Mouse (Mus musculus) heart, embryonic 14.5 days (tissue): ENCODE measurements around the gene Tmem63c. TPM values are rescaled to one million over a fixed set of nuclear protein-coding genes. Genes with fewer than 3 reads are reported as not detected.

Source experiments
- ATAC-seq: fragments of 200-750 bp; cut with Nextera tagmentation; 2 replicates; pipeline ENCODE4 v1.8.0; 2017; ENCODE audit warnings: low read depth, moderate TSS enrichment; ENCODE audit not compliant: insufficient number of reproducible peaks, insufficient read depth, low FRiP score
- H3K27ac ChIP-seq, 2 experiments: fragments of 200-500 bp in 1 of 2; fragments of 300-500 bp in 1 of 2; sonication (generic) in 1 of 2; replicated peaks in 1 of 2; 2 replicates each; pipeline ENCODE4 v1.5.1; 2012 to 2014; ENCODE audit warnings: low read depth in 2 of 2, low read length in 2 of 2, control low read depth in 1 of 2, mild to moderate bottlenecking in 1 of 2, mixed read lengths in 1 of 2; ENCODE audit not compliant: control insufficient read depth in 1 of 2, insufficient read depth in 1 of 2
- H3K27me3 ChIP-seq: fragments of 300-500 bp; sonication (generic); 2 replicates; pipeline ENCODE4 v1.6.1; 2014; ENCODE audit warnings: mild to moderate bottlenecking, low read length, control low read depth; ENCODE audit not compliant: control insufficient read depth, insufficient read depth
- H3K36me3 ChIP-seq: fragments of 300-500 bp; sonication (generic); 2 replicates; pipeline ENCODE4 v1.6.1; 2014; ENCODE audit warnings: mild to moderate bottlenecking, control low read depth, low read length, mixed read lengths; ENCODE audit not compliant: control insufficient read depth, insufficient read depth
- H3K4me1 ChIP-seq, 2 experiments: fragments of 200-500 bp in 1 of 2; fragments of 300-500 bp in 1 of 2; sonication (generic) in 1 of 2; 2 replicates each; pipeline ENCODE4 v1.6.1; 2012 to 2014; ENCODE audit warnings: low read length in 2 of 2, control low read depth in 1 of 2, mixed read lengths in 1 of 2; ENCODE audit not compliant: control insufficient read depth in 2 of 2, insufficient read depth in 2 of 2
- H3K4me2 ChIP-seq: fragments of 300-500 bp; sonication (generic); 2 replicates; pipeline ENCODE4 v1.6.1; 2014; ENCODE audit warnings: mild to moderate bottlenecking, low read length
- H3K4me3 ChIP-seq, 2 experiments: fragments of 200-500 bp in 1 of 2; fragments of 300-500 bp in 1 of 2; sonication (generic) in 1 of 2; 2 replicates each; pipeline ENCODE4 v1.5.1; 2012 to 2014; ENCODE audit warnings: low read length in 2 of 2, mild to moderate bottlenecking in 2 of 2, control low read depth in 1 of 2, low read depth in 1 of 2, moderate library complexity in 1 of 2; ENCODE audit not compliant: control insufficient read depth in 1 of 2, insufficient read depth in 1 of 2
- H3K9ac ChIP-seq: fragments of 300-500 bp; sonication (generic); 2 replicates; pipeline ENCODE4 v1.6.1; 2014; ENCODE audit warnings: mild to moderate bottlenecking, low read length
- H3K9me3 ChIP-seq: fragments of 300-500 bp; sonication (generic); 2 replicates; pipeline ENCODE4 v1.6.1; 2016; ENCODE audit warnings: low read length, control low read depth; ENCODE audit not compliant: control insufficient read depth
- WGBS: fragments of 180-500 bp; shearing (Covaris S2); extraction: QIAGEN DNeasy Blood & Tissue Kit; methylation state at CpG from one replicate; pipeline ENCODE4 v1.1.7; 2014; 5-methylcytosine and 5-hydroxymethylcytosine counted together
- polyA plus RNA-seq: library from polyadenylated mRNA; unstranded; fragments of >200 nt; fragmentation: Nextera tagmentation; extraction: Ambion mirVana; gene quantifications from 2 replicates; pipeline ENCODE4 v1.2.1, GENCODE M21; 2014

Tmem63c gene
- polyA plus RNA-seq, 1 experiment from 2014 or later, result 0.35 TPM

DNA sequence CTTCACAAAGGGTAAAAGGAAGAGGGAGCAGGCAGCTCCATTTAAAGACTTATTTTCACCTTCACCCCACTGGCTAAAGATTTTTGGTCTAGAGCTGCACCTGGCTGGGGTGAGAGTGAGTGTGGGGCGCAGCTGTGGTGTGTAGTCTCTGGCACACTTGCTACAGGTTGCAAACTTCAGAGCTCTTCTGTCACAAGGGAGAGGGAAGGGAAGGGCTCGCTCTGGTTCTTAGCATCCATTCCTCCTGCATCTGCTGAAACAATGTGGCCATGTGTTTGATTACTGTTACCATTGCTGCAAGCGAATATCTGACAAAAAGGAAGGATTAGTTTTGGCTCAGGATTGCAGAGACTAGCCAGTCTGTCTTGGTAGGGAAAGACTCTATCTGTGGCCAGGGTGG lies 2.3 kb downstream of the Tmem63c start:
- Histone ChIP-seq H3K9ac (no peak overlapping the region), H3K27me3 (peaks cover 35% of the 10 kb centered on the region), H3K4me3 (no peak overlapping the region), H3K4me2 (no peak overlapping the region), H3K9me3 (no peaks in the 10 kb centered on the region), H3K36me3 (no peaks in the 10 kb centered on the region), H3K27ac (no peak overlapping the region), H3K4me1 (peaks cover 3 to 8% of the 10 kb centered on the region in 2 experiments; a peak in 3 of 4 replicates)
- no peak for ATAC-seq
- WGBS, result 80% methylated on average over 3 of the region's 3 CpGs

DNA sequence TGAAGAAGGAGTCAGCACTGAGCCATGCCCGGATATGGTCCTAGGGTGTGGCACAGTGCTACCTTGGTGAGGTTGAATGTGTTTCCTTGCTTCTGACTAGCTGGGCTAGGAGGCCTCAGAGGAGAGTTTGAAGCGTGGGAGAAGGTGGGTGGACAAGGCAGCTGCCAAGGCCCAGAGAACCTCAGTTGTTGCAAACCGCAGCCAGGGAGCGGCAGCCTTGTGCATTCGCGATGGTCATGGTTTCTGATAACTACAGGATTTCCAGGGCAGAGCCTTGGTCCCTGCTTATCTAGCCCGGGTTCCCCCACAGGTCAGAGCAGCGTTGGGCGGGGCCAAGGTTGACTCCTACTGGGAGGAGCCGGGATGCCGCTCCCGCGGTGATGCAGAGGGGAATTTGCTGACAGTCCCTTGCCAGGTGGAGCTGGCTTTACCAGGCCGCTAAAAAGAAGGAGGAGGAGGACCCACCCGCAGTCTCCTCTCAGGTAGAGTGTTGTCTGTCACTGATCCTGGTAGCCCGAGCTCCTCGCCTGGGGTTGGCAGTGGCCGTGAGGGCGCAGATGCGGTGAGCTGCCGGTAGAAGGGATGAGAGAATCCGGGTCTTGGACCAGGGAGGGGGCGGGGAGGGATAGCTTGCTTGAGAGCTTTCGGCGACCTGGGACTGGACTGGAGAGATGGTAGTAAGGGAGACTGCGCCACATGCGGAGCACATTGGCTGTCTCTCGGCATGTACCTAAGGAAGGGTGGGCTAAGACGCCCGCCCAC lies 5.2 kb downstream of the Tmem63c start:
- Histone ChIP-seq H3K9ac (no peak overlapping the region), H3K9me3 (no peaks in the 10 kb centered on the region), H3K27ac (no peak overlapping the region), H3K27me3 (peaks cover 37% of the 10 kb centered on the region), H3K4me1 (peaks cover 9% of the 10 kb centered on the region in 2 experiments), H3K36me3 (no peaks in the 10 kb centered on the region), H3K4me2 (peak overlapping the region; percentile 47), H3K4me3 (0 out of 4 replicates have a peak overlapping the region, but pooled peaks of 1 of the 2 experiments have one; percentile 6)
- ATAC-seq, result no peak
- WGBS, result 3% methylated on average over 30 of the region's 30 CpGs

- Histone ChIP-seq H3K36me3 (no peaks in the 10 kb centered on the region), H3K4me2 (peak overlapping the region; percentile 47; the same call in 1 of the 2 replicates), H3K27ac (no peak overlapping the region), H3K9me3 (no peaks in the 10 kb centered on the region), H3K9ac (no peak overlapping the region), H3K4me1 (peaks cover 9 to 11% of the 10 kb centered on the region in 2 experiments), H3K27me3 (peaks cover 37% of the 10 kb centered on the region), H3K4me3 (no peak overlapping the region)
- ATAC-seq, result no peak
- WGBS, result 11% methylated on average over 8 of the region's 8 CpGs
Measured at GRCm38 (mm10) chr12:87026871-87027240, 5.7 kb downstream of the Tmem63c start.

GRCm38 (mm10) chr12:87027391-87027790 lies 6.3 kb downstream of the Tmem63c start:
- H3K36me3 ChIP-seq, result no peaks in the 10 kb centered on the region
- H3K4me3 ChIP-seq, result no peak overlapping the region
- ATAC-seq, result no peak
- 41% methylated on average over 5 of the region's 5 CpGs for WGBS
- H3K4me1 ChIP-seq, result peaks cover 9 to 11% of the 10 kb centered on the region in 2 experiments
- H3K9me3 ChIP-seq, result no peaks in the 10 kb centered on the region
- H3K27ac ChIP-seq, result no peak overlapping the region
- no peak overlapping the region for H3K4me2 ChIP-seq
- H3K27me3 ChIP-seq, result peaks cover 37% of the 10 kb centered on the region
- H3K9ac ChIP-seq, result no peak overlapping the region

GRCm38 (mm10) chr12:87028068-87028467 lies 6.9 kb downstream of the Tmem63c start:
- Histone ChIP-seq H3K36me3 (no peaks in the 10 kb centered on the region), H3K9me3 (no peaks in the 10 kb centered on the region), H3K4me2 (no peak overlapping the region), H3K4me3 (no peak overlapping the region), H3K27me3 (peaks cover 37% of the 10 kb centered on the region), H3K27ac (no peak overlapping the region), H3K9ac (no peak overlapping the region), H3K4me1 (peaks cover 9 to 11% of the 10 kb centered on the region in 2 experiments)
- WGBS, result 59% methylated on average over 2 of the region's 2 CpGs
- no peak for ATAC-seq

- Histone ChIP-seq H3K27ac (no peak overlapping the region), H3K9me3 (no peaks in the 10 kb centered on the region), H3K4me2 (no peak overlapping the region), H3K36me3 (no peaks in the 10 kb centered on the region), H3K27me3 (peaks cover 37% of the 10 kb centered on the region), H3K4me1 (peaks cover 9 to 11% of the 10 kb centered on the region in 2 experiments), H3K9ac (no peak overlapping the region), H3K4me3 (no peak overlapping the region)
- 43% methylated on average over 5 of the region's 5 CpGs for WGBS
- ATAC-seq, result no peak
Measured at GRCm38 (mm10) chr12:87029251-87029976, 8.3 kb downstream of the Tmem63c start.

DNA sequence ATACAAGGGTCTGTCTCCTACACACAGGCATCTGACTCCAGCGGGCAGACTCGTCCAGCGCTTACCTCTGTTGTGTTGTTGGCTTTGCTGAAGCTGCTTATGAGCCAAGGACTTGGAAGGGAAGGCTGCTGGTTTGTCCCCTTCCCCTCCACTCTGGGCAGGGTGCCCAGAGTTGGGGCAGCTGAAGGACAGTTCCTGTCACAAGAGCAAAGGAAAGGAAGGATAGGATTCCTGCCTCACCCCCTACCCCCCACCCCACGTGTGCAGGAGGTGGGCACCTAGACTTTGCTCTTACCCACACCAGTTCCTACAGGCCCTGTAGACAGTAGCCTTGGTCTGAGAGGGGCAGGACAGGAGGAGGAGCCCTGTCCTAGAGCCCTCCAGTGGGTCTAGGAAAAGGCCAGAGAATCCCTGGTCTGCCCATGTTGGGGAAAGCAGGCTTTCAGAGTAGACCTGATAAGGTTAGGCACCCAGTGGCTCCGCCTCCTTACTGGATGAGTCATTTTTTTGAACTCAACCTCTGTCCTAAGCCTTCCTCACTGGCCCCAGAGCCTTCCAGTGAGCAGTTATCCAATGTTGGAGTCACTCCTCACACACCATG lies 10.1 kb downstream of the Tmem63c start:
- Histone ChIP-seq H3K4me1 (peaks cover 9% of the 10 kb centered on the region in 2 experiments), H3K4me2 (no peak overlapping the region), H3K4me3 (no peak overlapping the region), H3K27ac (no peak overlapping the region), H3K9ac (no peak overlapping the region), H3K36me3 (no peaks in the 10 kb centered on the region), H3K9me3 (no peaks in the 10 kb centered on the region), H3K27me3 (peaks cover 24% of the 10 kb centered on the region)
- ATAC-seq, result no peak
- 42% methylated on average over 5 of the region's 5 CpGs for WGBS
